Mouse (Mus musculus): ENCODE data around the gene Gen1.

DNA sequence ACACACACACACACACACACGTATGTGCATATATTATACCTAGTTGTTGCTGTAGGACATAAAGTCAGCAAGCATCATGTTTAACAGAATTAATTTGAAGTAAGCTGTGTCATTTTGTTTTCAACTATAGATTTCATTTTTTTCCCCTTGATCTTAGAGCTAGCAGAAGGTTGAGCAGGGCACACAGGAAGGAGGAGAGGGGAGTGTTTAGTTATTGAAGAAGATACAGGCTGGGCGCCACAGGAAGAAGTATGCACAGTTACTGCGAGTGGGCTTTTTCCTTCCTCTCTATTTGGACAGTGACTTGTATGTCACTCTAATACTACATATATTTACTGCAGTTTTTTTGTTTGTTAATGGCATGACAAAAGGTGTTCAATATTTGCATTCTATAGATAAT, 14.3 kb upstream of the Gen1 start:
- TF ChIP-seq TAL1 (IDR thresholded peaks at IDR 0.05; ENCODE audit: low read length) (no peak), GATA1 (IDR thresholded peaks at IDR 0.05; ENCODE audit: low read length) (no peak)
